Mouse (Mus musculus): ENCODE data around the gene Emg1. TPM values are rescaled to one million over a fixed set of nuclear protein-coding genes. Genes with fewer than 3 reads are reported as not detected.

The Emg1 gene
- polyA plus RNA-seq, 1 experiment from 2014 or later = 107 TPM

- H3K36me3 ChIP-seq (replicated peaks) = peaks cover 41% of the 10 kb centered on the region
- H3K4me1 ChIP-seq = peaks cover 36% of the 10 kb centered on the region
- no peaks in the 10 kb centered on the region for H3K9me3 ChIP-seq
- H3K4me2 ChIP-seq = peak overlapping the region; percentile 70
- peak overlapping the region; percentile 48; the same call in 1 of the 2 replicates for H3K9ac ChIP-seq
- no peaks in the 10 kb centered on the region for H3K27me3 ChIP-seq (replicated peaks)
- peak overlapping the region; percentile 89 for H3K27ac ChIP-seq
- 86% methylated on average over 7 of the region's 7 CpGs for WGBS
- H3K4me3 ChIP-seq = peak overlapping the region; percentile 42; the same call in 1 of the 2 replicates
- ATAC-seq (replicated peaks) = peak; percentile 1; the same call in 1 of the 2 replicates
Measured at GRCm38 (mm10) chr6:124746654-124747632, 35.0 kb upstream of the Emg1 start.

- peak overlapping the region; percentile 89 for H3K27ac ChIP-seq
- H3K9ac ChIP-seq = peak overlapping the region; percentile 48
- no peaks in the 10 kb centered on the region for H3K9me3 ChIP-seq
- peak overlapping the region; percentile 42 for H3K4me3 ChIP-seq
- ATAC-seq (replicated peaks) = peak; percentile 16
- peaks cover 41% of the 10 kb centered on the region for H3K36me3 ChIP-seq (replicated peaks)
- H3K4me2 ChIP-seq = peak overlapping the region; percentile 70
- no peaks in the 10 kb centered on the region for H3K27me3 ChIP-seq (replicated peaks)
- 18% methylated on average over 8 of the region's 8 CpGs for WGBS
- peaks cover 42% of the 10 kb centered on the region for H3K4me1 ChIP-seq
Measured at GRCm38 (mm10) chr6:124746296-124746605, 34.3 kb upstream of the Emg1 start.

GRCm38 (mm10) chr6:124745490-124746295 is 33.7 kb upstream of the Emg1 start:
- Histone ChIP-seq H3K4me2 (peak overlapping the region; percentile 70), H3K9ac (peak overlapping the region; percentile 48), H3K4me1 (peaks cover 41% of the 10 kb centered on the region), H3K4me3 (peak overlapping the region; percentile 42), H3K27me3 (replicated peaks) (no peaks in the 10 kb centered on the region), H3K9me3 (no peaks in the 10 kb centered on the region), H3K27ac (peak overlapping the region; percentile 89), H3K36me3 (replicated peaks) (peaks cover 41% of the 10 kb centered on the region)
- ATAC-seq (replicated peaks) = peak; percentile 83
- WGBS = under 1% methylated on average over 85 of the region's 85 CpGs

GRCm38 (mm10) chr6:124744755-124745321 is 32.9 kb upstream of the Emg1 start:
- Histone ChIP-seq H3K9me3 (no peaks in the 10 kb centered on the region), H3K4me1 (peaks cover 36% of the 10 kb centered on the region), H3K9ac (peak overlapping the region; percentile 41), H3K27me3 (replicated peaks) (no peaks in the 10 kb centered on the region), H3K27ac (peak overlapping the region; percentile 89), H3K4me2 (peak overlapping the region; percentile 70), H3K4me3 (peak overlapping the region; percentile 42), H3K36me3 (replicated peaks) (peaks cover 41% of the 10 kb centered on the region)
- WGBS = 67% methylated on average over 26 of the region's 26 CpGs
- no peak for ATAC-seq (replicated peaks)

- Histone ChIP-seq H3K36me3 (replicated peaks) (peaks cover 34% of the 10 kb centered on the region), H3K9me3 (no peaks in the 10 kb centered on the region), H3K9ac (no peak overlapping the region), H3K4me2 (no peak overlapping the region), H3K27ac (no peak overlapping the region), H3K4me3 (no peak overlapping the region), H3K27me3 (replicated peaks) (no peaks in the 10 kb centered on the region), H3K4me1 (peaks cover 48% of the 10 kb centered on the region)
- ATAC-seq (replicated peaks) = no peak
- 87% methylated on average over 8 of the region's 8 CpGs for WGBS
Measured at GRCm38 (mm10) chr6:124743647-124744046, 31.7 kb upstream of the Emg1 start.

- Histone ChIP-seq H3K4me2 (no peak overlapping the region), H3K9ac (no peak overlapping the region), H3K27ac (peak overlapping the region; percentile 98; the same call in 1 of the 2 replicates), H3K27me3 (replicated peaks) (no peaks in the 10 kb centered on the region), H3K36me3 (replicated peaks) (peaks cover 28% of the 10 kb centered on the region), H3K4me3 (no peak overlapping the region), H3K9me3 (no peaks in the 10 kb centered on the region), H3K4me1 (peaks cover 51% of the 10 kb centered on the region)
- ATAC-seq (replicated peaks) = no peak
- 94% methylated on average over 15 of the region's 15 CpGs for WGBS
Measured at GRCm38 (mm10) chr6:124742839-124743514, 31.0 kb upstream of the Emg1 start.

GRCm38 (mm10) chr6:124741842-124742241 is 29.9 kb upstream of the Emg1 start:
- ATAC-seq (replicated peaks) = no peak
- 68% methylated on average over 3 of the region's 3 CpGs for WGBS

GRCm38 (mm10) chr6:124740888-124741761 is 29.1 kb upstream of the Emg1 start, which contains the start of gene Grcc10:
Gene Grcc10 (minus strand): TSS chr6:124741374.
- H3K4me3 ChIP-seq = peak within 1 kb of the TSS; percentile 55
- H3K27me3 ChIP-seq (replicated peaks) = no peaks in the 10 kb centered on the region
- peak within 1 kb of the TSS; percentile 63 for H3K4me2 ChIP-seq
- under 1% methylated on average over 41 of the region's 41 CpGs for WGBS
- peak within 1 kb of the TSS; percentile 69 for H3K9ac ChIP-seq
- ATAC-seq (replicated peaks) = peak; percentile 82
- peaks cover 44% of the 10 kb centered on the region for H3K4me1 ChIP-seq
- H3K9me3 ChIP-seq = no peaks in the 10 kb centered on the region
- peaks cover 24% of the 10 kb centered on the region for H3K36me3 ChIP-seq (replicated peaks)
- peak within 1 kb of the TSS; percentile 98 for H3K27ac ChIP-seq

More at GRCm38 (mm10) chr6:124741842-124742241, 29.9 kb upstream of the Emg1 start:
- H3K36me3 ChIP-seq (replicated peaks) = peaks cover 24% of the 10 kb centered on the region
- H3K4me2 ChIP-seq = peak overlapping the region; percentile 63
- peaks cover 51% of the 10 kb centered on the region for H3K4me1 ChIP-seq
- H3K9ac ChIP-seq = peak overlapping the region; percentile 69
- no peaks in the 10 kb centered on the region for H3K9me3 ChIP-seq
- H3K4me3 ChIP-seq = peak overlapping the region; percentile 55
- H3K27me3 ChIP-seq (replicated peaks) = no peaks in the 10 kb centered on the region
- H3K27ac ChIP-seq = peak overlapping the region; percentile 98

- H3K27ac ChIP-seq = peak overlapping the region; percentile 98
- WGBS = under 1% methylated on average over 29 of the region's 29 CpGs
- H3K9me3 ChIP-seq = no peaks in the 10 kb centered on the region
- no peaks in the 10 kb centered on the region for H3K27me3 ChIP-seq (replicated peaks)
- peak overlapping the region; percentile 69 for H3K9ac ChIP-seq
- peak overlapping the region; percentile 63 for H3K4me2 ChIP-seq
- peaks cover 24% of the 10 kb centered on the region for H3K36me3 ChIP-seq (replicated peaks)
- peak overlapping the region; percentile 55 for H3K4me3 ChIP-seq
- peaks cover 39% of the 10 kb centered on the region for H3K4me1 ChIP-seq
- ATAC-seq (replicated peaks) = peak; percentile 15
Measured at GRCm38 (mm10) chr6:124740211-124740887, 28.4 kb upstream of the Emg1 start.

- Histone ChIP-seq H3K36me3 (replicated peaks) (peaks cover 18% of the 10 kb centered on the region), H3K4me1 (peaks cover 31% of the 10 kb centered on the region), H3K27ac (peak overlapping the region; percentile 98; the same call in 1 of the 2 replicates), H3K4me2 (0 out of 2 replicates have a peak overlapping the region, but pooled peaks have one; percentile 63), H3K9ac (no peak overlapping the region), H3K27me3 (replicated peaks) (no peaks in the 10 kb centered on the region), H3K9me3 (no peaks in the 10 kb centered on the region), H3K4me3 (no peak overlapping the region; the same call in 1 of the 2 replicates)
- WGBS = 81% methylated on average over 10 of the region's 10 CpGs
- no peak for ATAC-seq (replicated peaks)
Measured at GRCm38 (mm10) chr6:124739231-124739796, 27.3 kb upstream of the Emg1 start.
